Mouse (Mus musculus) olfactory bulb, adult 2 months (tissue): ENCODE data around the gene Lpin2. TPM values are rescaled to one million over a fixed set of nuclear protein-coding genes. Genes with fewer than 3 reads are reported as not detected.

ENCODE experiments used
- H3K27ac ChIP-seq: fragments of 200-500 bp; 2 replicates; pipeline ENCODE4 v1.5.1; 2012; ENCODE audit warnings: low read depth, low read length; ENCODE audit not compliant: insufficient read depth
- H3K4me1 ChIP-seq: fragments of 200-500 bp; 2 replicates; pipeline ENCODE4 v1.6.1; 2012; ENCODE audit warnings: low read length; ENCODE audit not compliant: control insufficient read depth, insufficient read depth
- H3K4me3 ChIP-seq: fragments of 200-500 bp; 2 replicates; pipeline ENCODE4 v1.5.1; 2012; ENCODE audit warnings: mild to moderate bottlenecking, low read depth, low read length, moderate library complexity; ENCODE audit not compliant: insufficient read depth
- CTCF ChIP-seq: fragments of 200-500 bp; IDR thresholded peaks from 2 replicates; pipeline ENCODE4 v1.5.1; 2012; ENCODE audit warnings: low read depth, mild to moderate bottlenecking, low read length, moderate library complexity; ENCODE audit not compliant: insufficient read depth
- POLR2A ChIP-seq: fragments of 200-500 bp; IDR thresholded peaks from 2 replicates; pipeline ENCODE4 v1.6.1; 2012; ENCODE audit warnings: mild to moderate bottlenecking, low read depth, low read length, moderate library complexity; ENCODE audit not compliant: insufficient read depth
- WGBS: fragments of 180-500 bp; shearing (Covaris S2); methylation state at CpG from one replicate; pipeline ENCODE4 v1.1.7; 2018; 5-methylcytosine and 5-hydroxymethylcytosine counted together
- polyA plus RNA-seq: library from polyadenylated mRNA; stranded (reverse); fragments of >200 nt; gene quantifications from 2 replicates; pipeline ENCODE4 v1.2.4, GENCODE M21; 2012; ENCODE audit warnings: low replicate concordance; ENCODE audit not compliant: missing spikeins, insufficient read depth, insufficient read length

Lpin2 gene
- polyA plus RNA-seq, 1 experiment: not detected

GRCm38 (mm10) chr17:71217111-71217685 lies 34.8 kb downstream of the Lpin2 start:
- Histone ChIP-seq H3K27ac (no peak overlapping the region), H3K4me1 (peaks cover 10% of the 10 kb centered on the region), H3K4me3 (no peak overlapping the region)
- TF ChIP-seq POLR2A (no peak), CTCF (no peak)
- WGBS: 76% methylated on average over 5 of the region's 5 CpGs

GRCm38 (mm10) chr17:71221383-71221782 lies 39.0 kb downstream of the Lpin2 start:
- no peak overlapping the region for H3K27ac ChIP-seq
- no peak for TF ChIP-seq CTCF
- TF ChIP-seq POLR2A: no peak
- 88% methylated on average over 3 of the region's 3 CpGs for WGBS
- peaks cover 10% of the 10 kb centered on the region; the same call in 1 of the 2 replicates for H3K4me1 ChIP-seq
- H3K4me3 ChIP-seq: no peak overlapping the region

- Histone ChIP-seq H3K4me1 (peaks cover 13% of the 10 kb centered on the region; the same call in 1 of the 2 replicates), H3K4me3 (no peak overlapping the region), H3K27ac (no peak overlapping the region)
- WGBS: 52% methylated on average over 5 of the region's 5 CpGs
- TF ChIP-seq POLR2A (no peak), CTCF (no peak)
Measured at GRCm38 (mm10) chr17:71223676-71224075, 41.3 kb downstream of the Lpin2 start.

GRCm38 (mm10) chr17:71224521-71224920 lies 42.2 kb downstream of the Lpin2 start:
- no peak overlapping the region for H3K27ac ChIP-seq
- TF ChIP-seq CTCF: no peak
- no peak for TF ChIP-seq POLR2A
- 68% methylated on average over 2 of the region's 2 CpGs for WGBS
- H3K4me3 ChIP-seq: no peak overlapping the region
- H3K4me1 ChIP-seq: peaks cover 13% of the 10 kb centered on the region; the same call in 1 of the 2 replicates

- TF ChIP-seq CTCF (peak; percentile 48; the same call in 1 of the 2 replicates), POLR2A (no peak)
- Histone ChIP-seq H3K4me1 (peaks cover 14% of the 10 kb centered on the region), H3K4me3 (no peak overlapping the region), H3K27ac (no peak overlapping the region)
- WGBS: 40% methylated on average over 5 of the region's 5 CpGs
Measured at GRCm38 (mm10) chr17:71225091-71225490, 42.7 kb downstream of the Lpin2 start.

- no peak for TF ChIP-seq POLR2A
- TF ChIP-seq CTCF: no peak
- Histone ChIP-seq H3K27ac (no peak overlapping the region), H3K4me1 (peaks cover 16% of the 10 kb centered on the region), H3K4me3 (no peak overlapping the region)
- WGBS: 71% methylated on average over 9 of the region's 9 CpGs
Measured at GRCm38 (mm10) chr17:71227128-71227895, 45.0 kb downstream of the Lpin2 start.

GRCm38 (mm10) chr17:71228651-71229050 lies 46.3 kb downstream of the Lpin2 start:
- H3K27ac ChIP-seq: no peak overlapping the region
- 47% methylated on average over 7 of the region's 7 CpGs for WGBS
- H3K4me1 ChIP-seq: peaks cover 13% of the 10 kb centered on the region
- no peak overlapping the region for H3K4me3 ChIP-seq
- no peak for TF ChIP-seq POLR2A
- no peak for TF ChIP-seq CTCF

GRCm38 (mm10) chr17:71230108-71230709 lies 47.8 kb downstream of the Lpin2 start:
- 63% methylated on average over 9 of the region's 9 CpGs for WGBS

GRCm38 (mm10) chr17:71231998-71232397 lies 49.6 kb downstream of the Lpin2 start:
- H3K4me3 ChIP-seq: no peak overlapping the region
- 88% methylated on average over 2 of the region's 2 CpGs for WGBS
- peaks cover 6% of the 10 kb centered on the region for H3K4me1 ChIP-seq
- TF ChIP-seq POLR2A (no peak), CTCF (no peak)
- H3K27ac ChIP-seq: no peak overlapping the region

More at GRCm38 (mm10) chr17:71230108-71230709, 47.8 kb downstream of the Lpin2 start:
- TF ChIP-seq CTCF: no peak
- no peak for TF ChIP-seq POLR2A
- Histone ChIP-seq H3K27ac (no peak overlapping the region), H3K4me3 (no peak overlapping the region), H3K4me1 (peaks cover 7% of the 10 kb centered on the region)
